Mouse (Mus musculus): ENCODE results near the gene Ppa1. TPM values are rescaled to one million over a fixed set of nuclear protein-coding genes. Genes with fewer than 3 reads are reported as not detected.

The Ppa1 gene
- polyA plus RNA-seq, 1 experiment from 2014 or later, result 167 TPM

GRCm38 (mm10) chr10:61669289-61669688, 20.9 kb downstream of the Ppa1 start:
- no peaks in the 10 kb centered on the region for H3K9me3 ChIP-seq (replicated peaks)
- no peak overlapping the region for H3K4me3 ChIP-seq (replicated peaks)
- H3K27ac ChIP-seq (replicated peaks), result no peak overlapping the region
- H3K9ac ChIP-seq, result no peak overlapping the region
- no peak for ATAC-seq (ENCODE audit: insufficient number of reproducible peaks, low FRiP score, low TSS enrichment, low read depth)
- 80% methylated on average over 7 of the region's 7 CpGs for WGBS
- no peaks in the 10 kb centered on the region for H3K4me1 ChIP-seq
- no peak overlapping the region for H3K4me2 ChIP-seq (replicated peaks)
- H3K27me3 ChIP-seq, result no peaks in the 10 kb centered on the region
- peaks cover 82% of the 10 kb centered on the region for H3K36me3 ChIP-seq

DNA sequence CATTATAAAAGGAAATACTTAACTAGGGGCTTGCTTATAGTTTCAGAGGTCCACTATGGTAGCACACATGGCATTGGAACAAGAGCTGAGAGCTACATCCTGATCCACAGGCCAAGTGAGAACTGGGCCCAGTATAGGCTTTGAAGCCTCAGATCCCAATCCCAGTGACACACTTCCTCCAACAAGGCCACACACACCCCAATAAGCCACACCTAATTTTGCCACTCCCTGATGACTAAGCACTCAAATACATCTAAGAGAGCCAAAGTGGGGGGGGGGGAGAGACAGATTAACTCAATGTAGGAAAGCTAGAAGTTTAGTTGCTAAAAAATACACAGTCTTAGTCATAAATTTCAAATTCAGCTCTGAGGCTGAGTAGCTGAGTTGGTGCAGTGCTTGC, 21.5 kb downstream of the Ppa1 start:
- ATAC-seq (ENCODE audit: insufficient number of reproducible peaks, low FRiP score, low TSS enrichment, low read depth), result no peak
- no peak overlapping the region for H3K9ac ChIP-seq
- H3K27ac ChIP-seq (replicated peaks), result no peak overlapping the region
- H3K36me3 ChIP-seq, result peaks cover 85% of the 10 kb centered on the region
- no peaks in the 10 kb centered on the region for H3K9me3 ChIP-seq (replicated peaks)
- H3K27me3 ChIP-seq, result no peaks in the 10 kb centered on the region
- no peak overlapping the region for H3K4me3 ChIP-seq (replicated peaks)
- H3K4me1 ChIP-seq, result no peaks in the 10 kb centered on the region
- H3K4me2 ChIP-seq (replicated peaks), result no peak overlapping the region

DNA sequence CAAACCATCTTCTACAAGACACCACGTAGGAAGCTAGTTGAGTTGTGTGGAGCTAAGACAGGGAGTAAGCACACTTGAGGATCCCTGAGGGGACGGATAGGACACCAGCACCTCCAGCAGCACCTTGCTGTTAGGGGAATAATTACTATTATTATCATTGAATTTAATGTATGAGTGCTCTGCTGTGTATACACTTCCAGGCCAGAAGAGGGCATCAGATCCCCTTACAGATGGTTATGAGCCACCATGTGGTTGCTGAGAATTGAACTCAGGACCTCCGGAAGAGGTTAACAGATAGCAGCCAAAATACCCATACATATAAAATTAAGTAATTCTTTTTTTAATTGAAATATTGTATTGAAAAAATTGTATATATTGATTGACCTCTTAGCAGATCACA, 22.4 kb downstream of the Ppa1 start:
- no peaks in the 10 kb centered on the region for H3K9me3 ChIP-seq (replicated peaks)
- H3K4me2 ChIP-seq (replicated peaks), result no peak overlapping the region
- no peak for ATAC-seq (ENCODE audit: insufficient number of reproducible peaks, low FRiP score, low TSS enrichment, low read depth)
- H3K9ac ChIP-seq, result no peak overlapping the region
- H3K4me1 ChIP-seq, result no peaks in the 10 kb centered on the region
- H3K36me3 ChIP-seq, result peaks cover 83% of the 10 kb centered on the region
- H3K4me3 ChIP-seq (replicated peaks), result no peak overlapping the region
- H3K27me3 ChIP-seq, result no peaks in the 10 kb centered on the region
- H3K27ac ChIP-seq (replicated peaks), result no peak overlapping the region
- WGBS, result 94% methylated on average over 3 of the region's 3 CpGs

GRCm38 (mm10) chr10:61675935-61676334, 27.6 kb downstream of the Ppa1 start:
- 0 out of 2 replicates have a peak, but pooled peaks cover 3% of the 10 kb centered on the region for H3K4me1 ChIP-seq
- 75% methylated on average over 3 of the region's 3 CpGs for WGBS
- H3K4me2 ChIP-seq (replicated peaks), result no peak overlapping the region
- H3K4me3 ChIP-seq (replicated peaks), result no peak overlapping the region
- peaks cover 41% of the 10 kb centered on the region for H3K36me3 ChIP-seq
- no peaks in the 10 kb centered on the region for H3K9me3 ChIP-seq (replicated peaks)
- no peaks in the 10 kb centered on the region for H3K27me3 ChIP-seq
- no peak for ATAC-seq (ENCODE audit: insufficient number of reproducible peaks, low FRiP score, low TSS enrichment, low read depth)
- no peak overlapping the region for H3K9ac ChIP-seq
- H3K27ac ChIP-seq (replicated peaks), result no peak overlapping the region

- peaks cover 15% of the 10 kb centered on the region for H3K36me3 ChIP-seq
- 35% methylated on average over 9 of the region's 9 CpGs for WGBS
- no peaks in the 10 kb centered on the region for H3K27me3 ChIP-seq
- peak overlapping the region; percentile 88 for H3K4me3 ChIP-seq (replicated peaks)
- H3K27ac ChIP-seq (replicated peaks), result peak overlapping the region; percentile 91
- peaks cover 22% of the 10 kb centered on the region for H3K4me1 ChIP-seq
- H3K9ac ChIP-seq, result peak overlapping the region; percentile 72
- H3K4me2 ChIP-seq (replicated peaks), result peak overlapping the region; percentile 60
- no peaks in the 10 kb centered on the region for H3K9me3 ChIP-seq (replicated peaks)
- ATAC-seq (ENCODE audit: insufficient number of reproducible peaks, low FRiP score, low TSS enrichment, low read depth), result no peak
Measured at GRCm38 (mm10) chr10:61679545-61679944, 31.2 kb downstream of the Ppa1 start.

- peak within 1 kb of the TSS; percentile 93 for H3K27ac ChIP-seq (replicated peaks)
- ATAC-seq (ENCODE audit: insufficient number of reproducible peaks, low FRiP score, low TSS enrichment, low read depth), result peak; percentile 100
- H3K9me3 ChIP-seq (replicated peaks), result no peaks in the 10 kb centered on the region
- peak within 1 kb of the TSS; percentile 99 for H3K9ac ChIP-seq
- peaks cover 22% of the 10 kb centered on the region for H3K4me1 ChIP-seq
- no peaks in the 10 kb centered on the region for H3K27me3 ChIP-seq
- H3K36me3 ChIP-seq, result peaks cover 15% of the 10 kb centered on the region
- WGBS, result under 1% methylated on average over 84 of the region's 84 CpGs
- H3K4me2 ChIP-seq (replicated peaks), result peak within 1 kb of the TSS; percentile 60
- peak within 1 kb of the TSS; percentile 88 for H3K4me3 ChIP-seq (replicated peaks)
Measured at GRCm38 (mm10) chr10:61680015-61680913, 31.9 kb downstream of the Ppa1 start, which contains the start of gene Sar1a. Gene Sar1a, plus strand, starts transcription at chr10:61680299.

- H3K4me3 ChIP-seq (replicated peaks), result no peak overlapping the region
- no peak overlapping the region for H3K27ac ChIP-seq (replicated peaks)
- H3K36me3 ChIP-seq, result peaks cover 84% of the 10 kb centered on the region
- WGBS, result 82% methylated on average over 8 of the region's 8 CpGs
- H3K9ac ChIP-seq, result no peak overlapping the region
- no peaks in the 10 kb centered on the region for H3K27me3 ChIP-seq
- H3K4me1 ChIP-seq, result no peaks in the 10 kb centered on the region
- no peak overlapping the region for H3K4me2 ChIP-seq (replicated peaks)
- H3K9me3 ChIP-seq (replicated peaks), result no peaks in the 10 kb centered on the region
- no peak for ATAC-seq (ENCODE audit: insufficient number of reproducible peaks, low FRiP score, low TSS enrichment, low read depth)
Measured at GRCm38 (mm10) chr10:61689405-61689804, 41.1 kb downstream of the Ppa1 start.

- WGBS, result 75% methylated on average over 4 of the region's 4 CpGs
- H3K36me3 ChIP-seq, result peaks cover 52% of the 10 kb centered on the region
- H3K4me3 ChIP-seq (replicated peaks), result no peak overlapping the region
- peaks cover 17% of the 10 kb centered on the region for H3K4me1 ChIP-seq
- no peak overlapping the region for H3K4me2 ChIP-seq (replicated peaks)
- H3K9me3 ChIP-seq (replicated peaks), result no peaks in the 10 kb centered on the region
- no peak for ATAC-seq (ENCODE audit: insufficient number of reproducible peaks, low FRiP score, low TSS enrichment, low read depth)
- H3K27ac ChIP-seq (replicated peaks), result no peak overlapping the region
- H3K27me3 ChIP-seq, result no peaks in the 10 kb centered on the region
- no peak overlapping the region for H3K9ac ChIP-seq
Measured at GRCm38 (mm10) chr10:61693563-61693962, 45.2 kb downstream of the Ppa1 start.

DNA sequence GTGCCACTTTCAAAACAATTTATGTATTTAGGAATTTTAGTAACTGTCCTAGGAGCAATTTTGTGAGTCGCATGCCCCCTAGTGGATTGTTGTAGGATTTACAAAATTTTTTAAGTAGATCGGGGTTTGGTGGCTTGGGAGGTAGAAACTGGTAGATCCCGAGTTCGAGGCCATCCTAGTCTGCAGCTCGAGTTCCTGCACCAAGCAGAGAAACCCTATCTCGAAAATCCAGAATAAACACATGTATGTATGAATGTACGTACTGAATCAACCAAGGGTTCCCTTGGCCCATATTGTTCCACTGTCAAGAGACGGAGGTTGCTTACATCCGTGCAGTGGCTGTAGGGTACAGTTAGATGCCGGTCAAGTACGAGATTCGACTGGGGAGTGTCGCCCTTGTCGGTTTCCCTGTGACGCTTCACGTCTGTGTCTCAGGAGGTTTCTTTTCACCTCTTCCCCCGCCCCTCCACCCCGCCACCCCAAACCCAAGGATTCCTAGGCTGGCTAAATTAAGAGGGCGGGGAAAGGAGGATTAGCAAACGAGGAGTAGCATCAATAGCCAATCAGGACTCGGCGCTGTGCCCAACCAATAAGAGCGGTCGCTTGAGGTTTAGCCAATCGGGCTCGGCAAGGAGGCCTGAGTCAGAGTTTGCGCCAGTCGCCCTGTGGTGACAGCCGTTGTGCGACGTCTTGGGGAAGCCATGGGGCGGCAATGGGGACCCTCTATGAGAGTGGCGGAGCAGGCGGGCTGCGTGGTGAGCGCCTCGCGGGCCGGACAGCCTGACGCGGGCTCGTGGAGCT, 46.7 kb downstream of the Ppa1 start, which contains the start of gene Tysnd1:
TSS of gene Tysnd1 (plus strand) at position 645 of the 801 bp plus-strand sequence.
- peak within 1 kb of the TSS; percentile 73 for H3K9ac ChIP-seq
- H3K4me3 ChIP-seq (replicated peaks), result peak within 1 kb of the TSS; percentile 98
- H3K27me3 ChIP-seq, result no peaks in the 10 kb centered on the region
- ATAC-seq (ENCODE audit: insufficient number of reproducible peaks, low FRiP score, low TSS enrichment, low read depth), result peak; percentile 95
- peak within 1 kb of the TSS; percentile 99 for H3K4me2 ChIP-seq (replicated peaks)
- H3K9me3 ChIP-seq (replicated peaks), result no peaks in the 10 kb centered on the region
- H3K36me3 ChIP-seq, result peaks cover 47% of the 10 kb centered on the region
- under 1% methylated on average over 42 of the region's 42 CpGs for WGBS
- H3K27ac ChIP-seq (replicated peaks), result peak within 1 kb of the TSS; percentile 74
- peaks cover 17% of the 10 kb centered on the region for H3K4me1 ChIP-seq

DNA sequence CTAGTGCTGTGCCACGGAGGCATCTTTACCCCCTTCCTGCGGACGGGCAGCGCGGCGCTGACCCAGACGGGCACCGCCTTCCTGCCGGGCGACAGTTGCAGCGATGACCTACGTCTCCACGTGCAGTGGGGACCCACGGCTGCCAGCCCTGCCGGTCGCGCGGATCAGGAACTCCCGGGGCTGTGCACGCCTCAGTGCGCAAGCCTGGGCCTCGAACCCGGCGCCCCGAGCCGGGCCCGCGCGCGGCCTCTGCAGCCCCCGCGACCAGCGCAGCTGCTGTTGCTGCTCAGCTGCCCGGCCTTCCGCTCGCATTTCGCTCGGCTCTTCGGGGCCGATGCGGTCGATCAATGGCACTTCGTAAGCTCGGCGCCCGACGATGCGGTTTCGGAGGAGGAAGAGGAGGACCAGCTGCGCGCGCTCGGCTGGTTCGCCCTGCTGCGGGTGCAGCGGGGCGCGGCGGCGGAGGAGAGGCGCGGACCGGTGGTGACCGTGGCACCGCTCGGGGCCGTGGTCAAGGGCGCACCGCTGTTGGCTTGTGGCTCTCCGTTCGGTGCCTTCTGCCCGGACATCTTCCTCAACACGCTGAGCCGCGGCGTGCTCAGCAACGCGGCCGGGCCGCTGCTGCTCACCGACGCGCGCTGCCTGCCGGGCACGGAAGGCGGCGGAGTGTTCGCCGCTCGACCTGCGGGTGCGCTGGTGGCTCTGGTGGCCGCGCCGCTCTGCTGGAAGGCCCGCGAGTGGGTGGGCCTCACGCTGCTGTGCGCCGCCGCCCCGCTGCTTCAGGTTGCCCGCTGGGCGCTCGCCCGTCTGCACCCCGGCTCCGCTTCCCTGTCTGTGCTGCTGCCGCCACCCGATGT, 47.6 kb downstream of the Ppa1 start:
- Histone ChIP-seq H3K4me1 (peaks cover 17% of the 10 kb centered on the region), H3K36me3 (peaks cover 42% of the 10 kb centered on the region), H3K4me2 (replicated peaks) (peak overlapping the region; percentile 99), H3K9ac (peak overlapping the region; percentile 73), H3K27me3 (no peaks in the 10 kb centered on the region), H3K27ac (replicated peaks) (peak overlapping the region; percentile 74; the same call in 1 of the 2 replicates), H3K4me3 (replicated peaks) (peak overlapping the region; percentile 98), H3K9me3 (replicated peaks) (no peaks in the 10 kb centered on the region)
- ATAC-seq (ENCODE audit: insufficient number of reproducible peaks, low FRiP score, low TSS enrichment, low read depth), result peak; percentile 31
- WGBS, result under 1% methylated on average over 110 of the region's 111 CpGs

DNA sequence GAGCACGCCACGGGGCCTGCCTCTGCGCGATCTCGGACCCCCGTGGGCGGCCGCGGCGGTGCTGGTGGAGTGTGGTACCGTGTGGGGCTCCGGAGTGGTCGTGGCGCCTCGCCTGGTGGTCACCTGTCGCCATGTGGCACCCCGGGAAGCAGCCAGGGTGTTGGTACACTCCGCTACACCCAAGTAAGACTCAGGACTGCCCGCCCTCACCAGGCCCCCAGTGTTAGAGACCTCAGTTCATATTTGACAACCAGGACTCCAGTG, 48.1 kb downstream of the Ppa1 start:
- H3K4me3 ChIP-seq (replicated peaks), result peak overlapping the region; percentile 98
- WGBS, result 15% methylated on average over 19 of the region's 19 CpGs
- no peaks in the 10 kb centered on the region for H3K27me3 ChIP-seq
- peak overlapping the region; percentile 99 for H3K4me2 ChIP-seq (replicated peaks)
- H3K9me3 ChIP-seq (replicated peaks), result no peaks in the 10 kb centered on the region
- H3K36me3 ChIP-seq, result peaks cover 37% of the 10 kb centered on the region
- H3K4me1 ChIP-seq, result peaks cover 17% of the 10 kb centered on the region
- no peak overlapping the region for H3K27ac ChIP-seq (replicated peaks)
- ATAC-seq (ENCODE audit: insufficient number of reproducible peaks, low FRiP score, low TSS enrichment, low read depth), result no peak
- H3K9ac ChIP-seq, result peak overlapping the region; percentile 73
